Mouse (Mus musculus): ENCODE results near the gene Aasdh. TPM values are rescaled to one million over a fixed set of nuclear protein-coding genes. Genes with fewer than 3 reads are reported as not detected.
A peak's percentile ranks its signal among the peaks of the same experiment; 100 is the strongest.

The Aasdh gene
- total RNA-seq, 2 experiments from 2014 or later = 7.9 to 8.4 TPM

- intact Hi-C loops (cut with DNase I; ENCODE audit: low total_unique reads) = no loop called here
- no peak for DNase-seq
Measured at GRCm38 (mm10) chr5:76851316-76851715, 54.0 kb downstream of the Aasdh start.

GRCm38 (mm10) chr5:76847106-76847505 is 58.2 kb downstream of the Aasdh start:
- no peak for DNase-seq
- intact Hi-C loops (cut with DNase I; ENCODE audit: low total_unique reads) = loop anchor here (5.0 kb wide), 1 partner anchor 260 kb away; the partner anchor contains the start of gene Cep135

- intact Hi-C loops (cut with DNase I; ENCODE audit: low total_unique reads) = loop anchor here (5.0 kb wide), 2 partner anchors 82 to 257 kb away; partner anchors contain the start of gene Cep135
- DNase-seq = no peak
Measured at GRCm38 (mm10) chr5:76844618-76845186, 60.6 kb downstream of the Aasdh start.

DNA sequence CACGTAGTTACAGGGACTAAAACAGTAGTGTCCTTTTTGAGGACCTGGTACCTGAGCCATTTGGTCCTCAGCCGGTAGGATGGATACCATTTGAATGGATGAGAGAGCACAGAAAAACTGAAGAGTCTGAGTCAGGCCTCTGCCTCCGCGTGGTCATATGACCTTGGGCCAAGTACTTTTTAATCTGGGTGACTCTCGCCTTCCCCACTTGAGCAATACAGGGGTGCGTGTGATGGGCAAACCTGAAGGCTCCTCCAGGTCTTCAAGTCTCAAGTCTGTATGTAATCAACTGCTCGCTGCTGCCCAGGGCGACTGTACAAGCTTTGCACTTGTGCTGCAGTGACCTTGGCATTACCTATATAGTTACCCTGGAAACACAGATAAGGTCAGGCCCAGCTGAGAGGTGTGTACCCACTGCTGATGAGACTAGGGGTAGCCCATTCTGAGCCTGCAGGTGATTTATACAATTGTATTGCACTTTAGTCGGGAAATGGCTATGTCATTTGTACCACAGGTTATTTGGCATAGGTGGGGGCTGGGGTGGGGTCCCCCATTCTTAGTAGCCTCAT is 61.4 kb downstream of the Aasdh start:
- DNase-seq = no peak
- intact Hi-C loops (cut with DNase I; ENCODE audit: low total_unique reads) = loop anchor here (5.0 kb wide), 1 partner anchor 82 kb away; no protein-coding TSS in a partner anchor

- DNase-seq = peak; percentile 68
- intact Hi-C loops (cut with DNase I; ENCODE audit: low total_unique reads) = loop anchor here (5.0 kb wide), 1 partner anchor 81 kb away; no protein-coding TSS in a partner anchor
Measured at GRCm38 (mm10) chr5:76843448-76843847, 61.9 kb downstream of the Aasdh start.

GRCm38 (mm10) chr5:76841859-76842258 is 63.5 kb downstream of the Aasdh start:
- intact Hi-C loops (cut with DNase I; ENCODE audit: low total_unique reads) = loop anchor here (5.0 kb wide), 1 partner anchor 80 kb away; no protein-coding TSS in a partner anchor
- no peak for DNase-seq

DNA sequence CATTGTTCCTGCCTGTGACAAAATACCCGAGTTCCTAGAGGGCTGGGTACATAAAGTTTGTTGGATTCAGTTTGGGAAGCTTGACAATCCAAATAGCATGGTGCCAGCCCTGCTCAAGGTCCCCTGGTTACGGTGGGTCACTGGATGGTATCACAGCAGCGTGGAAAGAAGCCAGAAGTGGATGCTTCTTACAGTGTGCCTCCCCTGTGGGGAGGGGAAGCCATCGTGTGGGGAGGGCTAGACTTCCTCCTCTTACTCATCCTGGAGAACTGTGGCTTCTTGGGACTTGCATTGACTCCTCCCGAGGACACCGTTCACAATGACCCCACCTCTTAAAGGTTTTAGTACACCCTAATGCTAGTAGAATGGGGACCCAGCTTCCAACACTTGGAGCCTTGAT is 65.5 kb downstream of the Aasdh start:
- intact Hi-C loops (cut with DNase I; ENCODE audit: low total_unique reads) = loop anchor here (5.0 kb wide), 1 partner anchor 77 kb away; no protein-coding TSS in a partner anchor
- no peak for DNase-seq

DNA sequence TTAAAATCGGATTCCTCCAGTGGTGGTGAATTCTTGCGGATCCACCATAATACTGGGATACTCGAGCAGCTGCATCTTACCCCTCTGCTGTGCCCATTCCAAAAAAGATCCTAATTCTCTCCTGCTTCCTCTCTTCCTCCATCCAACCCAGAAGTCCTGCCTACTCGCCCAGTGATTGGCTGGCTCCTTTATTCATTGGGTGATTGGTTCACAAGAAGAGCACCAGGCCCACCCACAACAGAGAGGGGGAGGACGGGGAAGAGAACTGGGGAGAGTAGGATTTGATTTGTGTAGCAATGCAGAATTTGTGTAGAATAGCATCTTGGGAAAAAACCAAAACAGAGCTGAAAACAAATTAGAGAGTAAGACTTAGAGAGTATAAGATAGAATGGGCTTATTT is 68.3 kb downstream of the Aasdh start:
- no peak for DNase-seq
- intact Hi-C loops (cut with DNase I; ENCODE audit: low total_unique reads) = no loop called here

- DNase-seq = no peak
- intact Hi-C loops (cut with DNase I; ENCODE audit: low total_unique reads) = no loop called here
Measured at GRCm38 (mm10) chr5:76832529-76833210, 72.6 kb downstream of the Aasdh start.

GRCm38 (mm10) chr5:76828527-76829240 is 76.6 kb downstream of the Aasdh start:
- DNase-seq = no peak

More at GRCm38 (mm10) chr5:76828527-76829240, 76.6 kb downstream of the Aasdh start:
- intact Hi-C loops (cut with DNase I; ENCODE audit: low total_unique reads) = no loop called here

Other genes starting within 250 kb of the Aasdh start
- 1 to 10 TPM; 3.2 to 3.6 TPM for gene C530008M17Rik, start 249.0 kb downstream of the Aasdh start, total RNA-seq (2021)
- gene Paics, start 45.8 kb upstream of the Aasdh start, total RNA-seq (2021) = 100 to 1,000 TPM; 129 to 152 TPM
- gene Ppat, start 46.1 kb upstream of the Aasdh start, total RNA-seq (2021) = 10 to 100 TPM; 22.0 to 29.8 TPM
- gene Srp72, start 69.2 kb upstream of the Aasdh start, total RNA-seq (2021) = 10 to 100 TPM; 57.7 to 63.8 TPM
- not detected for gene Arl9, start 98.5 kb upstream of the Aasdh start, total RNA-seq (2021)
- gene Thegl, start 110.5 kb upstream of the Aasdh start, total RNA-seq (2021) = not detected
- gene Hopx, start 209.6 kb upstream of the Aasdh start, total RNA-seq (2021) = 1 to 10 TPM; 9.7 to 9.8 TPM